Mouse (Mus musculus): ENCODE measurements around the gene Pde6d.

GRCm38 (mm10) chr1:86551299-86551698, 31.1 kb downstream of the Pde6d start:
- TF ChIP-seq CTCF (conservative IDR thresholded peaks at IDR 0.05; ENCODE audit: insufficient read depth, insufficient read length, low read depth, low read length) (no peak), POLR2A (IDR thresholded peaks at IDR 0.05; ENCODE audit: low read depth, low read length) (no peak)

Data from kidney, adult 2 months (tissue).